Mouse (Mus musculus) gastrocnemius, adult 8-10 months (tissue): ENCODE measurements at regions not wholly inside any gene's neighbourhood (a gene's known extent, or its start where the extent isn't known, plus 50 kb on each side); places are given as distances from the start of the nearest gene placed in this dataset.

ENCODE experiments used
- DNase-seq, 2 experiments: peaks; one replicate each; pipeline ENCODE4 v3.0.0; 2022; ENCODE audit warnings: low spot score in 2 of 2

DNA sequence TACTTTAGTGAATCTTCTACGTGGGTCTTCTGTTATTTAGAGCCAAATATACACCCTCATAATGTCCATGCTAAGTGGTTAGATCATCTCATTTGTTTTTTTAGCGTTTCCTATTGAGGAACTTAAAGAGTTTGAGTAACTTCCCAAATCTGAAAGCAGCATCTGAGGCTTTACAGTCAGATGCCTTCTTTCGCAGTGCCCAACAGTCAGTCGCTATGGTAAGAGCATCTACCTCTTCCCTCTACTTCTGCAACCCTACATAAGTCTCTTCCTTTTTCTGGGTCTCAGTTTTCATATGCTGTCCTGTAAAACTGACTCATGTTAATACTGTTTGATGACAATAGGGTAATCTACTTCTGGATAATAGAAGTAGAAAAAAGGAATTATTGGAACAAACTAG lies 146.8 kb downstream of the Ktn1 start:
- DNase-seq: no peak

DNA sequence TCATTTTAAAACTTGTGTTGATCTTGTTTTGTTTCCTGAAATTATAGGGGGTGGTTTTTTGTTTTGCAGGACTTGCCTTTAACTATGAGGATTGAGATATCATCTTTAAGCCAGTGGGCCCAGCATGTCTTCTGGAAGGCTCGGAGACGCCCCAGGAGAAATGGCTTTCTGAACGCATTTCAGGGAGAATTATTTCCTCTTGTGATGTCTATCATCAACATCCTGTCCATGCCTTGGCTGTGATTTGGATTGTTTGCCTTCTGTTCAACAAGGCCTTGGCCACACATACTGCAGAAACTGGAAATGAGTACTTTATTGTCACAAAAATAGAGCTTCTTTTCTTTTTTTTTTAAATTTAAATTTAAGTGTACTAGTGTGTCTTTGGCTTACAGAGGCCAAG lies 150.0 kb downstream of the Ktn1 start:
- no peak for DNase-seq

DNA sequence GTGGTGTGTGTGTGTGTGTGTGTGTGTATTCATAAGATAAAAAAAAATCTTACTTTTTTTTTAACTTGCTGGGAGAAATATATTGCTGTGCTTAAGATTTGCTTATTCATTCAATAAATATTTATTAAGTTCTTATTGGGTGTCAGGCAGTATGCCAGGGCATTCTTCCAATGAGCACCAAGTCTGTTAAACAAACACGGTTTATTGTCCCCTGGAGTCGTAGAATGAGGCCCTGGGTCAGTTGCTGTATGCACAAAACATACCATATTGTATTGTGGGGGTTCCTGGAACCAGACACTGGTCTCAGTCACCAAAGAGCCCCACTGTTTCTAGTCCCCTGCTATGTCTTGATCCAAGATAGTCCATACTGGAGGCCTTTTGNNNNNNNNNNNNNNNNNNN lies 151.3 kb downstream of the Ktn1 start:
- DNase-seq: no peak

DNA sequence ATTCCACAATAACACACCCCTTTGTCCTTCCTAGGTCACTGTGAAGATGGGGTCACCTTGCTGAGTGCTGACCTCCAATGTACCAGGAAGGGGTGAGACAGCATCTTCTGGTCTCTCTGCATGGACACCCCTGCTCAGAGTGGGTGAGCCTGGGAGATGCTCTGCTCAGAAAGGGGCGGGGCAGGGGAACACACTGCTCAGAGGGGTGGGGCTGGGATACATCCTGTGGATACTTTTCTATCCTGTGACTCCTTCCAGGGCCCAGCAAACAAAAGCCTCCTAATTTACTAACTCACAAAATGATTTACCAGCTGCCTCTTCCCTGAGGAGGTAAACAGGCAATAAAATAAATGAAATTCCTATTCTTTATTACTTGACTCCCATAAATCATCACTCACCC lies 157.0 kb downstream of the Ktn1 start:
- no peak for DNase-seq

DNA sequence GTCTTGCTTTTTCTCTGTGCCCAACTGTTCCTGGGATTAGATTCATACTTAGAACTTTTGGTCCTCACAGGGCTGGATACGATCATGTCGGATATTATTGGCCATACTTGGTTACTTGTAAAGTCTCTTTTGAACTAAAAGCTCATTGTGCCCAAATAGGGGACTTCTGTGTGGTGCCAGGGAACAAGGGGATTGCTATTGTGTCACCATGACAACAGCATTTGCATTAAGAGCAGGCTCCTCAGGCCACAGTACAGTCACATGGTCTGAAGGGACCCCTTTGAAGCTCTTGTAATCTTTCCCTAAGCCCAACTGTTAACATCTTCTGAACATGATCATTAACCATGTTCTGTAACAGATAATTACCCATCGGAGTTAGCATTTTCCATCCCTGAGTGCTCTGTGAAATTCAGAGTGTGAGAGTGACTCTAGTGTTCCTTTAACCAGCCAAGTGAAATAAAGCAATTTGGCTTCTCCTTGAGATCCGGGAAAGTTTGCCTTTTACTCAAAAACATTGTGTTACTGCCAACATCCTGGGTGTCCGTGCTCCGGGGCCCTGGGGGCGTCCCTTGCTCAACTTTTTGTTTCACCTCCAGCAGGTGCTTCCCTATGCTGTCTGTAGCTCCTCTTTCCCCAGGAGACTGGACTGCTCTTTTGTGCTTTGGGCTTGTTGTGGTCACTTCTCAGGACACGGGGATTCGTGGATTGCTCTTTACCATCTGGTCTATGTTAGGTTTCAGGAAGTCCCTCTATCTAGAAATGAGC lies 157.7 kb downstream of the Ktn1 start:
- no peak for DNase-seq

DNA sequence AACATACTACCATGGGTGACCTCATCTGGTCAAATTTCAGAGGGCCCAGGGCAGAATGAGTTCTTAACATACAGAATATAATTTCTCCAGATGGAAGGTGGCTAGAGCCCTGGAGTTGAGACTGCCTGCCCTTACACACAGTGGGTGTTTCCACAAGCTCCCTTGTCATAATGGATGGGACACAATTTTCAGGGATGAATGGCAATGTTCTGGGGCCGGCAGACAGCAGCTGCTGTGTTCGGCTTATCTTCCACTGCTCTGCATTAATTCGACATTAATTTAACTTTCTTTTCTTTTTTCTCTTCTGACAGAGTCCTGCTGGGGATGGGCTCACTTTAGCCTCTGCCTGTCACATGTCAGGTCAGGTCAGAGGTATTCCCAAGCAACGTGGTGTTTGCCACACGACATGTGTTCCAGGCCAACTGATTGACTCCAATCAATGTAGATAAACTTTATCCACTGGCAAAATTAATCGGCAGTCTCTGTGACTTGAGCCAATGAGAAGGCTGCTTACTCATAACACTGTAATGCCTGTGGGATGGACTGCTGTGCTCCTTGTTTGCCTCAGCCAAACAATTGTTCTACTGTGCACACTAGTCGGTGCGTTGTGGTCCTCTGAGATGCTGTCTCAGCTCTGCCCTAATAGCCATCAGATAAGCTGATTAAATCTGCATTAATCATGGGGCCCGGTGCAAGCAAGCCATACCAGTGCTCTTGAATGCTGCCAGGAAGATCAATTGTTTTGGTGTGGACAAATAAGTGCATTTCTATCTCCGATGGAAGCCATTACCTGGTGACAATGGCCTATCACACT lies 160.1 kb downstream of the Ktn1 start:
- no peak for DNase-seq

DNA sequence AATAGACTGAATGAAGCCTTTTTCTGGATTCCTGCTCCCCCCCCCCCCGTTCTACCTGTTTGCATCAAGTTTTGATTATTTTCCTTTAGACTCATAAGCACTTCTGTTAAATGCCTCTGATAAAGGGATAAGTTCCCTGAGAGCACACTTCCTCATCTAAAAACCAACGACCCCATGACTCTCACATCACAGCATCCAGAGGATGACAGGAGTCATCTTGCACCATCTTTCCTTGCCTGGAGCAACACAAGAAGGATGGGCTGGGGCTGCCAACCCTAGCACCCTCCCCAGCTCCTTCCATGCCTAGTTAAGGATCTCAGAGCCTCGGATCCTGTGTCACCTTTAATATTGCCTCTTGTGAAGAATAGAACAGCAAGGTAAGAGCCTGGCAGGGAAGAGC lies 170.0 kb downstream of the Ktn1 start:
- no peak for DNase-seq

DNA sequence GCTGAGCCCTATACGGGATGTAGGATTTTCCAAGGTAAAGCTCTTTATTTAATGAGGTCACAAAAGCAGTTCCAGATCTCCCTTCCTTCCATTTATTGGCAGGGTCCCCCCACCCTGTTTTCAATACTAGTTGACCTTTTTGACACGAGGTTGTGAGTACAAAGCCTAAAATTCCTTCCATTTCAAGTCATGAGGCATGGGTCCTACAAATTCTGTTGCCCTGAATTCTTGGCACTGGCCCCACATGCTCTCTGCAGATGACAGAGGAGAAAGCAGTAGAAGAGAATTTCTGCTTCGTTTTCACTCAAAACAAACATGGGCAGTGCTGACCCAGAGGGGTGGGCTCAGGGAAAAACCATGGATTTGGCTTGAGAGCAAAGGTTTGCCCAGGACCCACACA lies 170.4 kb downstream of the Ktn1 start:
- no peak for DNase-seq

DNA sequence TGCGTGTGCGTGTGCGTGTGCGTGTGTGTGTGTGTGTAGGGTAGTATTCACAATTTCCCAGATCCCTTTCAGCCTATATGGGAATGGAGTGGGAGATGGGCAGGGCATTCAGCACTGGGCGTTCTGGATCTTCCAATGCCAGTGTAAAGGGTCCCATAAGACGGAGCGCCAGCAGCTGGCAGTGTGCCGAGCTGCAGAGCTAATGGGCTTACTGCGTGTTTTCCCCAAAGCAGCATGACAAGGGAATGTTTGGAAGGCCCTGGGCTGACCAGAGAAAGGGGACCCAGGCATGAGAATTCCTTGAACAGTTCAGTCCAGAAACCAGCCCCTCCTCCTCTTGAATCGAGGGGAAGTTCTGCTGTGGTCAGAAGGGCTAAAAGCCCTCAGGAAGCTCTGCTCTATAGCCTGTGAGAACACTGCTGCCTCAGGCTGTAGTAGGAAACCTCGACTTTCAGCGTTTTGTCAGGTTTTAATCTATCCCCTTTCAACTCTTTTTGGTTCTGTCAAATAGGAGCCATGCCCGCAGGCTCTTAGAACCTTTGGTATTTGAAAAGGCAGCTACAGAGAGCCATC lies 172.4 kb downstream of the Ktn1 start:
- DNase-seq: no peak

DNA sequence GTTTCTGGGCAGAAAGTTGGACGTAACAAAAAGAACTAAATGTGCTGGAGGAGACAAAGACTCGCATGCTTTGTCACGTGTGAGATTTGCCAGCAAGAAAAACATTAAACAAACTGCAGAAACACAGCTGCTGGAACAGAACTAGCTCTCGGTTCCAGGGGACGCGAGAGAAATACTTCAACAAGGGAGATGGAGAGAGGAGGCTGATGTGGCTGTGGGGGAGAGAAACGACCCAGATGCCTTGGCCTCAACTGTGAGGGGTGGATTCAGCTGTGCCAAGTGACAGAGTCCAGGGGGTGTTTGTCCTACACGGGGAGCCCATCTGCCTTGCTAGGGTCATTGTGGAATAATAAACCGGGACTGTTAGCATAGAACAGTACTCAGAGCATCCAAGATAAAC lies 174.9 kb downstream of the Ktn1 start:
- no peak for DNase-seq

DNA sequence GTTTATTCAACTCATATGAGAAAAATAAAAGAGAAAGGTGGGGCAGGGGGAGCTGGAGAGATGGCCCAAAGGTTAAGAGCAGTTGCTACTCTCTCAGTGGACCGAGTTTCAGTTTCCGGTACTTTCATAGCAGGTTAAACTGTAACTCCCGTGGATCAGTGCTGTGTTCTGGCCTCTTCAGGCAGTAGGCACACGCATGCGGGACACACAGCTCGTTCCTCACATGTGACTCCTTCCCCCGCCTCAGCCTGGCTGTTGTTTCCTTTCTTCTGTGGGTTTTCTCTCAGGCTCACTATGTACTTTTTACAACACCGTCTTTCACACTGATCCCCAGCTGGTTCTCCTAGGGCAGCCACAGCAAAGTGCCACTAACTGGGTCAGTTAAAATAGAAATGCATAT lies 175.4 kb downstream of the Ktn1 start:
- no peak for DNase-seq

DNA sequence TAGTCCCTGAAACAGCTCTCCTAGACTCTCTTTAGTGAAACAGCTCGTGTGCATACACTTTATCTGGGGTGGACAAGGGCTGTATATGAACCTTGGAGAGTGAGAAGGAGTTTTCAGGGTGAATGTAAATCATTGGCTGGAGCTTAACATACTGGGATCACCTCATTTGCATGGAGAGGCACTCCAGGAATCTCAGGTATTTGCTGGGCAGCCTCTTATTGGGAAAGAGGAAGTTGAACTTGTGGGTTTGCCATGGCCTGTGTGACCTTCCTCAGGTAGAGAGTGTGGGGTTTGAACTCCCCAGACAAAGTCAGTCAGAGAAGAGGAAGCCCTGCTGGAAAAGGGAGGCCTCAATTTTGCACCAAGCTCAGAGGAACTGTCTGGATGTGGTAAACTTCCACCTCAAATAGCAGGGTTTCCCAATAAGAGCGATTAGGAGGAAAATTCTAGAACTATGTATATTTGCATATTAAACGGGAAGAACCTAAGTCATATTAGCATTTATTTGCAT lies 177.3 kb downstream of the Ktn1 start:
- no peak for DNase-seq

DNA sequence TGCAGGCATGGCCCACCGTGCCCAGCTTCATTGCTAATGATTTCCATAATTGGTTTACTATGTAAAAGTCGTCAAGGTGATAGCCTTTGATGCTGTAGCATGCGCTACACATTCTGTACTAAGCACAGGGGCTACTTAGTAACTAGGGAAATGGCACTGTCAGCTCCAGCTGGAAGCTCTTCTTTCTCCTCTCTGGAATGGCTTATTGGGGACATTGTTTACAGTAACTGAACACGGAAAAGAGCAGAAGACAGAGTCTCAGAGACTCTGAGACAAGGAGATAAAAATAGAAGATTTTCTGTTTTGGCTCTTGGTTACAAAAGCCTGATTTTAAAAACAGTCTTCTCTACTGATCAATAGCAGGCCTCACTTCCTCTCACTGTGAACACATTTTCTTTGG lies 178.3 kb downstream of the Ktn1 start:
- no peak for DNase-seq

DNA sequence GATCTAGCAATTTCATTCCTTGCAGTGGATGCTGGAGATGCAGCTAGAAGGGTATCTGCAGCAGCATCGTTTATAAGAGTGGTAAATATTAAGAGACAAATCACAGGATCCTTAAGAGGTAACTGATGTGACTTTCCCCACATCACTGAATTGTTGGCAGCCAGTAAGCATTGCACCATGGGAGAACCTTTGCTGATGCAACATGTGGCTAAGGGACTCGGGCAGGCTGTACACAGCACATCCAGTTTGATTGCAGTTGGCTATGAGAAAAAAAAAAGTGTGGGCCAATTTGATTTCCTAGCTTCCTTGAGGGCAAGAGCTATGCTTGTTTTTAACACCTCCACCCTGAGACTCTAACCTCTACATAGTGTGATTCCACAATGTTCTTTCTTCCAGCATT lies 179.4 kb downstream of the Ktn1 start:
- no peak for DNase-seq

DNA sequence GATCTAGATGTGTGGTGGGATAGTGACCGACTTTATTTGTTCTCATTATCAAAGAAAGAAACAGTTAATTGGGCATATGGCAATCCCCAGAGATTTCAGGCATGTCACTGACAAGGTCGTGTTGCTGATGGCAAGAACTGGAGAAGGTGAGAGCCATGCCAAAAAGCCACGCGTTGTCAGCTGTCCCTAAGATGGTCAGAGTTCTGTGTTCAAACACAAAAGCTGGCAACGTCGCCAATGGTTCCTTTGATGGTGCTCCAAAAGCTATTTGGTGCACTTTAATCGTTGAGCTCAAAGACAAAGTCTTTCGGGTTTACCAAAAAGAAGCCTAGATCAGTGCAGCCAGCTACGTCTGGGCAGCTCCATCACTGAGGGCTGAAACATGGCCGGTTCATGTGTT lies 185.4 kb downstream of the Ktn1 start:
- no peak for DNase-seq

DNA sequence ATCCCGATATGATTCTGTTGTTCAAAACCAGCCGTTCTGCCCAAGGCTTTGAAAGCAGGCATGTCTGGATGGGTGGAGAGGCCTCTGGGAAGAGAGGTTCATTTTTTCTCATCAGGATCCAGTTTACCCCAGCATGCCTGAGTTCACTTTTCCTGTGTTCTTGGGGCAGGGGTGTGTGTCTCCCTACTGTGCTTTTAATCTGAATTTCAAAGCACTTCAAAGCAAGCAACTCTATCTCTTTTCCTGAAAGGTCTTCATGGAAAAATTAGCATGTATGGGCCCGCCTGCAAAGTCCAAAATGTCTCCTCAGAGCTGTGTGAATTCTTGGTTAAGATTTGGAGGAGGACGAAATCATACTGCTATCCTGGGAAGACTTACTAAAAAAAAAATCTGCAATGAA lies 187.2 kb downstream of the Ktn1 start:
- DNase-seq: no peak

DNA sequence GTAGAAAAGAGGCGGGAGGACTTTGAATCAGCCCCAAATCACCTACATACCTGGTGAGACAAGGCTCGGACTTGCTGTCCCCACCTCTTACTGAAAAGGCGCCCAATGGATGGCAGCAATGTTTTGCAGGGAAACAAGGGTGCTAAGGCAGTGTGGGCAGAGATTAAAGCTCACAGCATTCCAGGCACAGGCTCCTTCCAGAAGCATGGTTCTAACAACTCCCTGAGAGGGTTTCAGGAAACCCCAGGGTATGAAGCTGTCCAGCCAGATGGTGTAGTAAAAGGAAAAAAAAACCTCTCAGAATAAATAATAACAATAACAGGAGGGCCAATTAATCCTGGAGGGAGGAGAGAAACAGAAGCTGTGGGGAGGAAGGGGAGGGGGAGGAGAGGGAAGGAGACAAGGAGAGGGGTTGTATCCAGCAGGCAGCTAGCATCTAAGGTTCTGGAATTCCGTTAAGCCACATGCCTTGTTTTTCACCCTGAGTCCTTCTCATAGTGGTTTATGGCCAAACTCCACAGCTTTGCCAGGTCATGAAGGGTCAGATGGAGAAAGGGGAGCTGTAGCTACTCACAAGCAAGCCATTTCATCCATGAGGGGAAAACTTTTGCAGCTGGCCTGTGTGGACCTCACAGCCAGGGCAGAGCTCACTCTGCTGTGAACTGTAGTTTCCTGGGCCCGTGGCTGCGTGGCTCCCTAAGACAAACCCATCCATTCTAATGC lies 191.4 kb downstream of the Ktn1 start:
- peak in 1 of 2 experiments; percentile 11 for DNase-seq

DNA sequence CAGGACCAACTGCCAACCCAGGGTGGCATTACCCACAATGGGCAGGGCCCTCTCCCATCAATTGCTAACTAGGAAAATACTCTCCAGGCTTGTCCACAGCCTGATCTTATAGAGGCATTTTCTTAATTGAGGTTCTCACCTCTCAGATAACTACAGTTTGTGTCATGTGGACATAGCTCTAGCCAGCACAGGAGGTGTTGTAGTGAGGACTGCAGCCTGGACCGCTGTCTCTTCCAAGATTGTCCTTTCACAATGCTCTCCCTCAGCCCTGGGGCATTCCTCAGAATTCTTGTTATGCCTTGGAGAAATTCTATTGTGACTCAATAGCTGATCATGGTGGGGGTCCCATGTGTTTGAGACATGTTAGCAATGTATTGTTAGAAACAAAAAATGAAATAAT lies 196.1 kb downstream of the Ktn1 start:
- no peak for DNase-seq

DNA sequence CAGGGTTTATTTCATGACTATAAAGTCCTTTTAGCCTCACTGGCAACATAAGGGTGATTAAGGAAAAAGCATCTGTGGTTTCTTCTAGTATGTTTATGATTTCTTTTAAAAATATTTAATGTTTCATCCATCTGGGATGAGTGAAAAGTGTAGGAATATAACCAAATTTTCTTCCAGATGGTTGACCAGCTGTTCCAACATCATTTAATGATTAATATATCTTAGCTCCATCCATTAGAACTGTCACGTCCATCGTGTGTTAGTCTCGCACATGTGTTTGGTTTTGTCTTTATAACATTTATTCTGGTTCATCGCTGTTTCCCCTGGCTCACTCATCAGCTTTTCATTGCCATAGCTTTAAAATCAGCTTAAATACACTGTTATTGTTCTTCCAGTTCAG lies 200.6 kb downstream of the Ktn1 start:
- no peak for DNase-seq

DNA sequence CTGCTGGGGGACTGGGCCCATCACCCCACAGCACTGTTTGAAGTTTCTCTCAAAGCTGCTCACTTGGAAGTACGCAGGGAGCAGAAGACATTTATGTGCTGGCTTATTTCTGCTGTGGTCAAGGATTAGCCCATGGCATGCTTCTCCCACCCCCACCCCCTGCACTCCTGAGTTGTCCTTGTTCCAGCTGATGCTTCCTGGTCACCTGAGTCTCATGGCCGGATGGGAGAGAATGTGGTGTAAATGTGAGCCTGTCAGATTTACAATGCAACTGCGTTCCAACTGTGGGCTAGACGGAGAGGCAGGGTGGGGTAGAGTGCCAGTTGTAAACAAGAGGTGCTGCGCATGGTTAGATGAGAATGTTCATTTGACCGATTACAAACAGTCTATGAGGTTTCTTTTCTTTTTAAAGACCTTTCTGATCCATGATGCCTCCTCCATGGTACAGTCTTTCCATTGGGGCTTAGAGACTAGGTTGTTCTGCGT lies 208.1 kb downstream of the Ktn1 start:
- DNase-seq: no peak

DNA sequence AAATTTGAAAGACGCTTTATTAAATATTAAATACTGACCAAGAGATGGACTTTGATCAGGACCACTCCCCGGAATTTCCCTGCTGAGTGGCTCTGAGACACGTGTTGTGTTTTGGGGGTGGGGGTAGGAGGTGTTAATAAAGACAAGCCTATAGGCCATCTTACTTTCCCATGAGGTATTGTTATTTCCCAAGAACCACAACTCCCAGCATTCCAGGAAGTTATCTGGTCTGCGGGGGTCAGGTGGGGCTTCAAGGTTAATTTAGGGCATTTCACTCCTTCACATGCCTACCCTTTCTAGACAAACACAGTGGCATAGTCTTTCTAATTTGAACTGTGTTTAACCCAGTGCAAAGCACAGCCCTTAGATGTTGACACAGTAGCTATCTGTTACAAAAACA lies 209.0 kb downstream of the Ktn1 start:
- DNase-seq: no peak
